Mouse (Mus musculus) liver, embryonic 14.5 days (tissue): ENCODE results near the gene Adap1.

Experiments
- CTCF ChIP-seq: IDR thresholded peaks from 2 replicates; pipeline ENCODE4 v1.5.1; 2016; ENCODE audit warnings: antibody characterized with exemption, low read depth, control low read depth
- EP300 ChIP-seq: IDR thresholded peaks from 2 replicates; pipeline ENCODE4 v1.6.1; 2016; ENCODE audit warnings: antibody characterized with exemption, low read depth

- TF ChIP-seq CTCF, result no peak
- no peak for TF ChIP-seq EP300
Observed at GRCm38 (mm10) chr5:139297745-139298144, 27.7 kb downstream of the Adap1 start.
